Mouse (Mus musculus) limb, embryonic 13.5 days (tissue): Measurements from ENCODE around the gene Fam229a. TPM values are rescaled to one million over a fixed set of nuclear protein-coding genes. Genes with fewer than 3 reads are reported as not detected.
A peak's percentile ranks its signal among the peaks of the same experiment; 100 is the strongest.
"Not testable (repeated sequence)": the region's sequence is repeated elsewhere in the genome, so short reads cannot be mapped to it uniquely, and the experiment has no call there.

Source experiments
- ATAC-seq: fragments of 200-750 bp; cut with Nextera tagmentation; 2 replicates; pipeline ENCODE4 v1.8.0; 2017; ENCODE audit warnings: low read depth, moderate number of reproducible peaks, moderate TSS enrichment; ENCODE audit not compliant: low FRiP score
- H3K27ac ChIP-seq: fragments of 300-500 bp; sonication (generic); 2 replicates; pipeline ENCODE4 v1.5.1; 2015; ENCODE audit warnings: inconsistent platforms, mild to moderate bottlenecking, moderate library complexity
- H3K27me3 ChIP-seq: fragments of 300-500 bp; sonication (generic); 2 replicates; pipeline ENCODE4 v1.6.1; 2015; ENCODE audit warnings: mild to moderate bottlenecking, inconsistent platforms
- H3K36me3 ChIP-seq: fragments of 300-500 bp; sonication (generic); 2 replicates; pipeline ENCODE4 v1.6.1; 2015; ENCODE audit warnings: inconsistent platforms, mild to moderate bottlenecking, moderate library complexity
- H3K4me1 ChIP-seq: fragments of 300-500 bp; sonication (generic); 2 replicates; pipeline ENCODE4 v1.6.1; 2015; ENCODE audit warnings: inconsistent platforms
- H3K4me2 ChIP-seq: fragments of 300-500 bp; sonication (generic); replicated peaks from 2 replicates; pipeline ENCODE4 v1.6.1; 2015; ENCODE audit warnings: inconsistent platforms, mild to moderate bottlenecking, moderate library complexity
- H3K4me3 ChIP-seq: fragments of 300-500 bp; sonication (generic); 2 replicates; pipeline ENCODE4 v1.5.1; 2015; ENCODE audit warnings: moderate library complexity, mild to moderate bottlenecking, inconsistent platforms
- H3K9ac ChIP-seq: fragments of 300-500 bp; sonication (generic); 2 replicates; pipeline ENCODE4 v1.6.1; 2015; ENCODE audit warnings: mild to moderate bottlenecking, inconsistent platforms
- H3K9me3 ChIP-seq: fragments of 300-500 bp; sonication (generic); 2 replicates; pipeline ENCODE4 v1.6.1; 2016; ENCODE audit warnings: inconsistent platforms
- WGBS: fragments of 180-500 bp; shearing (Covaris S2); methylation state at CpG from one replicate; pipeline ENCODE4 v1.1.7; 2015; 5-methylcytosine and 5-hydroxymethylcytosine counted together
- polyA plus RNA-seq: library from polyadenylated mRNA; unstranded; fragments of >200 nt; fragmentation: Nextera tagmentation; extraction: Ambion mirVana; gene quantifications from 2 replicates; pipeline ENCODE4 v1.2.1, GENCODE M21; 2015

The Fam229a gene
- not detected in 2 replicates for polyA plus RNA-seq

- Histone ChIP-seq H3K4me1 (peaks cover 23% of the 10 kb centered on the region), H3K9ac (peak within 1 kb of the TSS; percentile 55), H3K36me3 (peaks cover 33% of the 10 kb centered on the region), H3K9me3 (no peaks in the 10 kb centered on the region), H3K4me3 (peak within 1 kb of the TSS; percentile 40), H3K27ac (no peak within 1 kb of the TSS), H3K27me3 (peaks cover 39% of the 10 kb centered on the region), H3K4me2 (peak within 1 kb of the TSS; percentile 72)
- WGBS, result 4% methylated on average over 70 of the region's 70 CpGs
- ATAC-seq, result peak; percentile 51
Observed at GRCm38 (mm10) chr4:129490972-129491880, at the start of gene Fam229a, which contains the start of gene Tssk3. Fam229a (plus strand) TSS chr4:129491190. Tssk3 (minus strand) TSS chr4:129491022.

- H3K27ac ChIP-seq, result no peak overlapping the region
- H3K9me3 ChIP-seq, result no peaks in the 10 kb centered on the region
- 83% methylated on average over 8 of the region's 8 CpGs for WGBS
- H3K4me2 ChIP-seq, result no peak overlapping the region
- H3K27me3 ChIP-seq, result peaks cover 12% of the 10 kb centered on the region
- ATAC-seq, result no peak
- H3K4me1 ChIP-seq, result no peaks in the 10 kb centered on the region
- no peaks in the 10 kb centered on the region for H3K36me3 ChIP-seq
- no peak overlapping the region for H3K4me3 ChIP-seq
- H3K9ac ChIP-seq, result no peak overlapping the region
Observed at GRCm38 (mm10) chr4:129447360-129447759, 43.6 kb upstream of the Fam229a start.

- Histone ChIP-seq H3K9me3 (no peaks in the 10 kb centered on the region), H3K9ac (no peak overlapping the region), H3K27me3 (peaks cover 6% of the 10 kb centered on the region), H3K27ac (no peak overlapping the region), H3K4me1 (no peaks in the 10 kb centered on the region), H3K36me3 (no peaks in the 10 kb centered on the region), H3K4me3 (no peak overlapping the region), H3K4me2 (no peak overlapping the region)
- WGBS, result 82% methylated on average over 11 of the region's 11 CpGs
- ATAC-seq, result no peak
Observed at GRCm38 (mm10) chr4:129447778-129448563, 43.0 kb upstream of the Fam229a start.

- 82% methylated on average over 6 of the region's 6 CpGs for WGBS
- H3K4me2 ChIP-seq, result no peak overlapping the region
- ATAC-seq, result no peak
- H3K9ac ChIP-seq, result no peak overlapping the region
- H3K36me3 ChIP-seq, result no peaks in the 10 kb centered on the region
- H3K4me1 ChIP-seq, result no peaks in the 10 kb centered on the region
- no peaks in the 10 kb centered on the region for H3K9me3 ChIP-seq
- no peaks in the 10 kb centered on the region for H3K27me3 ChIP-seq
- H3K27ac ChIP-seq, result no peak overlapping the region
- H3K4me3 ChIP-seq, result no peak overlapping the region
Observed at GRCm38 (mm10) chr4:129448713-129449112, 42.3 kb upstream of the Fam229a start.

- Histone ChIP-seq H3K4me1 (no peaks in the 10 kb centered on the region), H3K36me3 (no peaks in the 10 kb centered on the region), H3K9ac (no peak overlapping the region), H3K4me3 (no peak overlapping the region), H3K27ac (no peak overlapping the region), H3K9me3 (no peaks in the 10 kb centered on the region), H3K4me2 (no peak overlapping the region), H3K27me3 (no peaks in the 10 kb centered on the region)
- 80% methylated on average over 2 of the region's 2 CpGs for WGBS
- ATAC-seq, result no peak
Observed at GRCm38 (mm10) chr4:129450851-129451250, 40.1 kb upstream of the Fam229a start.

- ATAC-seq, result no peak
Observed at GRCm38 (mm10) chr4:129451471-129452169, 39.4 kb upstream of the Fam229a start.

GRCm38 (mm10) chr4:129455265-129455664 lies 35.7 kb upstream of the Fam229a start:
- Histone ChIP-seq H3K27ac (no peak overlapping the region), H3K4me3 (no peak overlapping the region), H3K36me3 (no peaks in the 10 kb centered on the region), H3K9ac (no peak overlapping the region), H3K27me3 (no peaks in the 10 kb centered on the region), H3K4me1 (no peaks in the 10 kb centered on the region), H3K9me3 (no peaks in the 10 kb centered on the region), H3K4me2 (no peak overlapping the region)
- ATAC-seq, result peak; percentile 73; the same call in 1 of the 2 replicates
- WGBS, result 5% methylated on average over 5 of the region's 5 CpGs

More at GRCm38 (mm10) chr4:129451471-129452169, 39.4 kb upstream of the Fam229a start:
- H3K4me3 ChIP-seq, result no peak overlapping the region
- no peaks in the 10 kb centered on the region for H3K9me3 ChIP-seq
- no peak overlapping the region for H3K27ac ChIP-seq
- H3K4me1 ChIP-seq, result no peaks in the 10 kb centered on the region
- H3K27me3 ChIP-seq, result no peaks in the 10 kb centered on the region
- H3K4me2 ChIP-seq, result no peak overlapping the region
- 64% methylated on average over 15 of the region's 15 CpGs for WGBS
- no peaks in the 10 kb centered on the region for H3K36me3 ChIP-seq
- no peak overlapping the region for H3K9ac ChIP-seq

- ATAC-seq, result no peak
- Histone ChIP-seq H3K4me1 (no peaks in the 10 kb centered on the region), H3K4me3 (no peak overlapping the region), H3K9ac (no peak overlapping the region), H3K4me2 (no peak overlapping the region), H3K36me3 (no peaks in the 10 kb centered on the region), H3K27me3 (no peaks in the 10 kb centered on the region), H3K9me3 (no peaks in the 10 kb centered on the region), H3K27ac (no peak overlapping the region)
- WGBS, result 59% methylated on average over 5 of the region's 5 CpGs
Observed at GRCm38 (mm10) chr4:129456126-129456525, 34.9 kb upstream of the Fam229a start.

- H3K27ac ChIP-seq, H3K36me3 ChIP-seq, ATAC-seq, H3K27me3 ChIP-seq, H3K4me3 ChIP-seq, H3K4me2 ChIP-seq, H3K9ac ChIP-seq, H3K4me1 ChIP-seq, H3K9me3 ChIP-seq: not testable (repeated sequence)
- 76% methylated on average over 2 of the region's 2 CpGs for WGBS
Observed at GRCm38 (mm10) chr4:129457311-129457710, 33.7 kb upstream of the Fam229a start.

- Histone ChIP-seq H3K4me1 (peaks cover 8% of the 10 kb centered on the region), H3K9me3 (no peaks in the 10 kb centered on the region), H3K4me2 (no peak overlapping the region), H3K27me3 (no peaks in the 10 kb centered on the region), H3K27ac (no peak overlapping the region), H3K9ac (no peak overlapping the region), H3K36me3 (peaks cover 4% of the 10 kb centered on the region; the same call in 1 of the 2 replicates), H3K4me3 (no peak overlapping the region)
- 91% methylated on average over 3 of the region's 3 CpGs for WGBS
- no peak for ATAC-seq
Observed at GRCm38 (mm10) chr4:129459726-129460125, 31.3 kb upstream of the Fam229a start.

GRCm38 (mm10) chr4:129460827-129461182 lies 30.2 kb upstream of the Fam229a start:
- 2% methylated on average over 4 of the region's 4 CpGs for WGBS
- Histone ChIP-seq H3K36me3 (peaks cover 14% of the 10 kb centered on the region), H3K9ac (peak overlapping the region; percentile 73), H3K27ac (peak overlapping the region; percentile 91), H3K4me2 (peak overlapping the region; percentile 72), H3K27me3 (no peaks in the 10 kb centered on the region), H3K9me3 (no peaks in the 10 kb centered on the region), H3K4me3 (peak overlapping the region; percentile 94), H3K4me1 (peaks cover 8% of the 10 kb centered on the region)
- ATAC-seq, result peak; percentile 17; the same call in 1 of the 2 replicates
